Mouse (Mus musculus) hindbrain, embryonic 11.5 days (tissue): ENCODE data around the gene Chid1. TPM values are rescaled to one million over a fixed set of nuclear protein-coding genes. Genes with fewer than 3 reads are reported as not detected.

Experiments
- ATAC-seq: fragments of 200-750 bp; cut with Nextera tagmentation; 2 replicates; pipeline ENCODE4 v1.8.0; 2017; ENCODE audit warnings: mild to moderate bottlenecking, moderate TSS enrichment, moderate library complexity; ENCODE audit not compliant: low FRiP score
- DNase-seq: peaks from one replicate; pipeline ENCODE4 v3.0.0-alpha.2; 2015; ENCODE audit warnings: low spot score
- H3K27ac ChIP-seq: fragments of 300-500 bp; sonication (generic); 2 replicates; pipeline ENCODE4 v1.5.1; 2014; ENCODE audit warnings: mild to moderate bottlenecking, low read depth, low read length
- H3K27me3 ChIP-seq: fragments of 300-500 bp; sonication (generic); 2 replicates; pipeline ENCODE4 v1.6.1; 2014; ENCODE audit warnings: mild to moderate bottlenecking, low read length, moderate library complexity, mixed read lengths; ENCODE audit not compliant: control insufficient read depth, insufficient read depth
- H3K36me3 ChIP-seq: fragments of 300-500 bp; sonication (generic); 2 replicates; pipeline ENCODE4 v1.6.1; 2014; ENCODE audit warnings: mild to moderate bottlenecking, low read length, moderate library complexity, mixed read lengths; ENCODE audit not compliant: control insufficient read depth, insufficient read depth
- H3K4me1 ChIP-seq: fragments of 300-500 bp; sonication (generic); replicated peaks from 2 replicates; pipeline ENCODE4 v1.6.1; 2014; ENCODE audit warnings: low read length, mixed read lengths; ENCODE audit not compliant: control insufficient read depth, insufficient read depth
- H3K4me2 ChIP-seq: fragments of 300-500 bp; sonication (generic); replicated peaks from 2 replicates; pipeline ENCODE4 v1.6.1; 2014; ENCODE audit warnings: mild to moderate bottlenecking, low read depth, low read length
- H3K4me3 ChIP-seq: fragments of 300-500 bp; sonication (generic); 2 replicates; pipeline ENCODE4 v1.5.1; 2014; ENCODE audit warnings: low read depth, low read length
- H3K9ac ChIP-seq: fragments of 300-500 bp; sonication (generic); 2 replicates; pipeline ENCODE4 v1.6.1; 2014; ENCODE audit warnings: low read depth, low read length
- H3K9me3 ChIP-seq: fragments of 300-500 bp; sonication (generic); 2 replicates; pipeline ENCODE4 v1.6.1; 2016; ENCODE audit warnings: low read length; ENCODE audit not compliant: control insufficient read depth
- WGBS: fragments of 180-500 bp; shearing (Covaris S2); extraction: QIAGEN DNeasy Blood & Tissue Kit; methylation state at CpG from one replicate; pipeline ENCODE4 v1.1.7; 2014; 5-methylcytosine and 5-hydroxymethylcytosine counted together
- polyA plus RNA-seq: library from polyadenylated mRNA; unstranded; fragments of >200 nt; fragmentation: Nextera tagmentation; extraction: Ambion mirVana; gene quantifications from 2 replicates; pipeline ENCODE4 v1.2.1, GENCODE M21; 2014

Chid1 gene
- polyA plus RNA-seq, 1 experiment from 2014 or later = 24.1 TPM

DNA sequence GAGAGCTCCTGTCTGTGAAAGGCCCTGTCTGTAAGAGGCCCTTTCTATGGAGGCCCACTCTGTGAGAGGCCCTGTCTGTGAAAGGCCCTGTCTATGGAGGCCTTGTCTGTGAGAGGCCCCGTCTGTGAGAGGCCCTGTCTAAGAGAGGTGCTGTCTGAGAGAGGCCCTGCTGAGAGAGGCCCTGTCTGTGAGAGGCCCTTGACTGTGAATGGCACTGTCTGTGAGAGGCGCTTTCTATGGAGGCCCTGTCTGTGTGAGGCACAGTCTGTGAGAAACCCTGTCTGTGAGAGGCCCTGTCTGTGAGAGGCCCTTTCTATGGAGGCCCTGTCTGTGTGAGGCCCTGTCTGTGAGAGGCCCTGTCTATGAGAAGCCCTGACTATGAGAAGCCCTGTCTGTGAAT is 33.4 kb downstream of the Chid1 start:
- Histone ChIP-seq H3K27me3 (no peaks in the 10 kb centered on the region), H3K4me2 (no peak overlapping the region), H3K4me3 (no peak overlapping the region), H3K9me3 (no peaks in the 10 kb centered on the region), H3K9ac (no peak overlapping the region), H3K36me3 (no peaks in the 10 kb centered on the region), H3K27ac (no peak overlapping the region), H3K4me1 (no peaks in the 10 kb centered on the region)
- DNase-seq (no peak), ATAC-seq (no peak)
- 79% methylated on average over 2 of the region's 2 CpGs for WGBS

- Histone ChIP-seq H3K27me3 (no peaks in the 10 kb centered on the region), H3K4me1 (no peaks in the 10 kb centered on the region), H3K4me2 (no peak overlapping the region), H3K9me3 (no peaks in the 10 kb centered on the region), H3K4me3 (no peak overlapping the region), H3K9ac (no peak overlapping the region), H3K36me3 (no peaks in the 10 kb centered on the region), H3K27ac (no peak overlapping the region)
- 93% methylated on average over 5 of the region's 5 CpGs for WGBS
- DNase-seq (no peak), ATAC-seq (no peak)
These were observed 37.1 kb downstream of the Chid1 start for GRCm38 (mm10) chr7:141502556-141502905.

- H3K27me3 ChIP-seq = no peaks in the 10 kb centered on the region
- no peak overlapping the region for H3K27ac ChIP-seq
- ATAC-seq = no peak
- H3K36me3 ChIP-seq = no peaks in the 10 kb centered on the region
- H3K9me3 ChIP-seq = no peaks in the 10 kb centered on the region
- no peak for DNase-seq
- no peak overlapping the region for H3K9ac ChIP-seq
- H3K4me1 ChIP-seq = no peaks in the 10 kb centered on the region
- WGBS = 89% methylated on average over 7 of the region's 7 CpGs
- H3K4me3 ChIP-seq = no peak overlapping the region
- H3K4me2 ChIP-seq = no peak overlapping the region
These were observed 37.7 kb downstream of the Chid1 start for GRCm38 (mm10) chr7:141501820-141502555.

DNA sequence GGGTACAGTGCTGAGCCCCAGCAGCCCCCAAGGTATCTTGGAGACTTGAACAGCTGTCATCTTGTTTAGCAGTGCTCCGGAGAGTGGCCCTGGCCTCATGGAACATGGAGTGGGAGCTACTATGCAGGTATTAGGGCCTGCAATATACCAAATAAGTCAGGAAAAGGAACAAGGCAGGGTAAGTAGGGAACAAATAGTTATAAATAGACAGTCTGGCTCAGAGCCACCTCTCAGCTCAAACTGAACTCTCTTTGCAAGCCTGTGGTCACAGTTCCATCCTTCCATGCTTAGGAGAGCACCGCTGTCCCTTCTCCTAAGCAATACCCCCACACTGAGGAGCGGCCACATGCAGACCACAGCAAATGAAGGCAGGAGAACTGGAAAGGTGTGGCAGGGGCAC is 42.1 kb downstream of the Chid1 start:
- no peaks in the 10 kb centered on the region for H3K9me3 ChIP-seq
- no peaks in the 10 kb centered on the region for H3K36me3 ChIP-seq
- H3K4me3 ChIP-seq = no peak overlapping the region
- no peak for ATAC-seq
- H3K4me1 ChIP-seq = no peaks in the 10 kb centered on the region
- no peaks in the 10 kb centered on the region for H3K27me3 ChIP-seq
- DNase-seq = no peak
- 99% methylated on average over 3 of the region's 3 CpGs for WGBS
- no peak overlapping the region for H3K4me2 ChIP-seq
- no peak overlapping the region for H3K27ac ChIP-seq
- no peak overlapping the region for H3K9ac ChIP-seq

- H3K4me3 ChIP-seq = no peak overlapping the region
- ATAC-seq (no peak), DNase-seq (no peak)
- H3K27ac ChIP-seq = no peak overlapping the region
- H3K27me3 ChIP-seq = no peaks in the 10 kb centered on the region
- 84% methylated on average over 4 of the region's 4 CpGs for WGBS
- H3K9me3 ChIP-seq = no peaks in the 10 kb centered on the region
- no peak overlapping the region for H3K4me2 ChIP-seq
- H3K4me1 ChIP-seq = no peaks in the 10 kb centered on the region
- no peaks in the 10 kb centered on the region for H3K36me3 ChIP-seq
- no peak overlapping the region for H3K9ac ChIP-seq
These were observed 43.7 kb downstream of the Chid1 start for GRCm38 (mm10) chr7:141495940-141496339.

DNA sequence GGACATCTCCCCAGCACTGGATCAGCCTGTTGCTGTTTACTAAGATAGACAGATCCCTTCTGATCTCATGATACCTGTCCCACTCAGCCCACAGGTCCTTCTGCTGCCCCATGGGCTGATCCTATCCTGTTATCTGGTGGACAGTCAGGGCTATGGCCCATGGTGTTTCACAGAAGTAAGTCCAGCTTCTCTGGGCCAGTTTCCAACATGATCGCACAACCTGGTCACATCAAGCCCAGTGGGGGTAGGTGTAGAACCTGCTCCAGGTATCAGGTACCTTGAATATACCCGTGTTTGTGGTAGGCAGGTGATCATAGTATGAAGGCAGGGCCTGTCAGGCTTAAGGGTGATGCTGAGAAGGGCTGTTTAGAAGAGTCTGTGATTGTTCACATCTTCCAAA is 44.3 kb downstream of the Chid1 start:
- no peak overlapping the region for H3K27ac ChIP-seq
- no peak for ATAC-seq
- H3K36me3 ChIP-seq = no peaks in the 10 kb centered on the region
- no peak overlapping the region for H3K9ac ChIP-seq
- 79% methylated on average over 2 of the region's 2 CpGs for WGBS
- H3K4me3 ChIP-seq = no peak overlapping the region
- no peak overlapping the region for H3K4me2 ChIP-seq
- no peak for DNase-seq
- no peaks in the 10 kb centered on the region for H3K9me3 ChIP-seq
- no peaks in the 10 kb centered on the region for H3K27me3 ChIP-seq
- H3K4me1 ChIP-seq = no peaks in the 10 kb centered on the region

DNA sequence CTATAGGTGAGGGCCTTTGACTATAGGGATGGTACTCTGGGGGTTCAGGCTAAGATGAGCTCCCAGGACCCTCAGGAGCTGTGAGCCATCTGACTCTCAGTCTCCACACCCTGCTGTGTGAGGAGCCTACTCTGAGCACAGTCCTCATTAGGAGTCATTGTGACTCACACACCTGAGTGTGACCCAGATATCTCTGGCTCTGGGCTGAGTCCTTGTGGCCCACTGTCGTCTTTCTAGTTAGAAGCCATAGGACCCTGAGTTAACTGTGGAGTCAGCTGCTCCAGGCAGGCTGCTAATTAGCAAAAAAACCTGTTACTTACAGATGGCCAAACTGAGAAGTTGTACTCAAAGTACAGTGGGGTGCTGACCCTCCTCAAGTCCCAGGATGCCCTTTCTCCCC is 45.9 kb downstream of the Chid1 start:
- no peak overlapping the region for H3K4me2 ChIP-seq
- H3K36me3 ChIP-seq = no peaks in the 10 kb centered on the region
- no peak overlapping the region for H3K4me3 ChIP-seq
- no peaks in the 10 kb centered on the region for H3K9me3 ChIP-seq
- 90% methylated on average over 1 of the region's 1 CpGs for WGBS
- no peak overlapping the region for H3K9ac ChIP-seq
- no peak for DNase-seq
- no peaks in the 10 kb centered on the region for H3K4me1 ChIP-seq
- no peak for ATAC-seq
- H3K27ac ChIP-seq = no peak overlapping the region
- no peaks in the 10 kb centered on the region for H3K27me3 ChIP-seq

GRCm38 (mm10) chr7:141492738-141493137 is 46.9 kb downstream of the Chid1 start:
- H3K4me3 ChIP-seq = no peak overlapping the region
- WGBS = 88% methylated on average over 5 of the region's 5 CpGs
- H3K9me3 ChIP-seq = no peaks in the 10 kb centered on the region
- DNase-seq (no peak), ATAC-seq (no peak)
- no peaks in the 10 kb centered on the region for H3K4me1 ChIP-seq
- no peaks in the 10 kb centered on the region for H3K27me3 ChIP-seq
- no peak overlapping the region for H3K4me2 ChIP-seq
- H3K9ac ChIP-seq = no peak overlapping the region
- no peaks in the 10 kb centered on the region for H3K36me3 ChIP-seq
- no peak overlapping the region for H3K27ac ChIP-seq

DNA sequence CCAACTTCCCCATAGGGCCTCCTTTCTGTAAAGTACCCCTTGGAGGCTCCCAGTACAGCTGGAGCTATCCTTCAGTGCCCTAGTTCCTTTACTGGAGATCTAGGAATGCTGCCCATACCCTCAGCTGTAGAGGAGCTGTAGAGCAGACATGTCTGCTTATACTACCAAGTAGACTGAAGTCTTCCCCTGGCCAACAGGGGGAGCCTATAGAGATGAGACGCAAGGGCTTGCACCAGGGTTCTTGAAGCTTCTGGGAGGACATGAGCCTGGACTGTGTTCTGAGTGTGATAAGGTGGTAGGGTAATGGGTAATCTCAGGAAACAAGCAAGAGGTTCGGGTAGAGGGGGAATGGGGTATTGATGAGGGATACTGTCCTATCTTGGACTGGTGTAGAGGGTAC is 48.5 kb downstream of the Chid1 start:
- no peaks in the 10 kb centered on the region for H3K27me3 ChIP-seq
- no peak overlapping the region for H3K4me2 ChIP-seq
- no peaks in the 10 kb centered on the region for H3K9me3 ChIP-seq
- H3K9ac ChIP-seq = no peak overlapping the region
- H3K36me3 ChIP-seq = no peaks in the 10 kb centered on the region
- H3K27ac ChIP-seq = no peak overlapping the region
- WGBS = 86% methylated on average over 2 of the region's 2 CpGs
- DNase-seq (no peak), ATAC-seq (no peak)
- H3K4me1 ChIP-seq = no peaks in the 10 kb centered on the region
- H3K4me3 ChIP-seq = no peak overlapping the region
